Mouse (Mus musculus): Measurements from ENCODE around the gene Rgs8. TPM values are rescaled to one million over a fixed set of nuclear protein-coding genes. Genes with fewer than 3 reads are reported as not detected.

Gene Rgs8
- polyA plus RNA-seq, 1 experiment from 2014 or later, result 0.14 TPM

DNA sequence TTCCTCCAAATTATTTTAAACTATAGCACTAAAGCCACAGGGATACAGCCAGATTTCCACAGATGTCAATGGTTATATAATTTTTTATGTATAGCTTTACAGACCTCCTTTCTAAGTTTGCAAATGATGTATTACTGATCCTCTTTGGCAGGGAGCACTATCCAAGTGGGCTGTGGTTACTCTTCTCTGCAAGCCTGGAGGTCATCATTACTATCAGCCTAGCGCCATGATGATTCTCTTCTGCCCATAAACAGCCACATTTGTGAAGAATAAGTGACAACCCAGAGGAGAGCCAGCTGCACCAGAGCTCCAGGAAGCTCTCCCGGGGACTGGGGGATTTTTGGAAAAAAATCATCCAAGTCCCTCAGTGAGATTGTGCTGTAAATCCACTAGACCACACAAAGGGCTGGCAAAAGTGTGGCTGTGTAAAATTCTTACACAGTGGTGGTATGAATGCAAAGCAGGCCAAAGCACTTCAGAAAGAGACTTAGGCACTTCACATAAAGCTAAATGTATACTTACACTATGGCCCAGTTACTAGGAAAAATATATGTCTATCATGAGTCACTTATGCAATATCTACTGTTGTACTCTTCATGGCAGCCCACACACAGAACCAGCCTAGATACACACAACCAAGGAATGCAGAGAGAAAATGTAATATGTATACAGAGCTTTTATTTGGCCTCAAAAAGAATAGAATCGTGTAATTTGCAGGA is 58.9 kb downstream of the Rgs8 start:
- Histone ChIP-seq H3K27me3 (no peaks in the 10 kb centered on the region), H3K4me1 (peaks cover 5% of the 10 kb centered on the region; the same call in 1 of the 2 replicates), H3K9ac (no peak overlapping the region), H3K27ac (peak overlapping the region; percentile 37; the same call in 1 of the 2 replicates), H3K36me3 (no peaks in the 10 kb centered on the region), H3K4me3 (no peak overlapping the region), H3K4me2 (no peak overlapping the region), H3K9me3 (no peaks in the 10 kb centered on the region)
- 49% methylated on average over 3 of the region's 3 CpGs for WGBS
- ATAC-seq (ENCODE audit: borderline replicate concordance, extremely low read depth, low FRiP score, low TSS enrichment), result peak; percentile 59; the same call in 1 of the 2 replicates

DNA sequence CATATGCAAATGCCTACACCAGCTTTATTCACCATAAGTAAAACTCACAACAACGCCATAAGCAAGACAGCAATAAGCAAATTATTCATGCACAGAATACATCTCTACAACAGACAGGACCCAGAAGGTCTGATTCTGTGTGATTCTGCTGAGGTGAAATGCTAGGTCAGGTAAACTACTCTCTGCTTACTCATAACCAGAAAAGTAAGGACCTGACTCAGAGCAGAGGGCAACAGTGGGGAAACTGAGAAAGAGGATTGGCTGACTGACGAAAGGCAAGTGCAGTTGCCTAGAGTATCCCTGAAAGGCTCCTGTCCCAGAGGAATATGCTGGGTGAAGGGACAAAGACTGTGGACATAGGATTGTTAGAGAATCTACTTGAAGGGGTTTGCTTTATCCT is 59.8 kb downstream of the Rgs8 start:
- Histone ChIP-seq H3K27ac (no peak overlapping the region), H3K27me3 (no peaks in the 10 kb centered on the region), H3K9me3 (no peaks in the 10 kb centered on the region), H3K9ac (no peak overlapping the region), H3K4me3 (no peak overlapping the region), H3K4me1 (peaks cover 5% of the 10 kb centered on the region; the same call in 1 of the 2 replicates), H3K36me3 (no peaks in the 10 kb centered on the region), H3K4me2 (no peak overlapping the region)
- no peak for ATAC-seq (ENCODE audit: borderline replicate concordance, extremely low read depth, low FRiP score, low TSS enrichment)
- WGBS, result 89% methylated on average over 2 of the region's 2 CpGs

DNA sequence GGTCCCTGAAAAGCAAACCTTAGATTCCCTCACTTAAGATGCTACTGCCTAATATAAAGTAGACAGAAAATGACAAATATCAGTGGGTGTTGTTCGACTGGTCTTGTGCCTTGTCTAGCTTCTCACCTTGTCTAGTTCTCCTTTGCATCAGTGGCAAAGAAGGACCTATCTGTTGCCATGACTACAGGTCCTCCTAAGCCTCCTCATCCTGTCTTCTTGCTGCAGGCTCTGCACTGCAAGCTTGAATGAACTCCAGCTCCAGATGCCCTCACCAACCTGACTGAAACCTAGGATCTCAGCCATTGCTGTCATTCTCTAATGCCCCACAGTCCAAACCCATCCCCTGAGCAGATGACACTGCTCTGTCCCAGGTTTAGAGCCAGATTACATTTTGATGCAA is 65.2 kb downstream of the Rgs8 start:
- H3K27me3 ChIP-seq, result no peaks in the 10 kb centered on the region
- no peak overlapping the region for H3K4me3 ChIP-seq
- H3K9me3 ChIP-seq, result no peaks in the 10 kb centered on the region
- H3K27ac ChIP-seq, result no peak overlapping the region
- H3K36me3 ChIP-seq, result no peaks in the 10 kb centered on the region
- no peak for ATAC-seq (ENCODE audit: borderline replicate concordance, extremely low read depth, low FRiP score, low TSS enrichment)
- H3K9ac ChIP-seq, result no peak overlapping the region
- WGBS, result 65% methylated on average over 1 of the region's 1 CpGs
- no peak overlapping the region for H3K4me2 ChIP-seq
- 0 out of 2 replicates have a peak, but pooled peaks cover 3% of the 10 kb centered on the region for H3K4me1 ChIP-seq

DNA sequence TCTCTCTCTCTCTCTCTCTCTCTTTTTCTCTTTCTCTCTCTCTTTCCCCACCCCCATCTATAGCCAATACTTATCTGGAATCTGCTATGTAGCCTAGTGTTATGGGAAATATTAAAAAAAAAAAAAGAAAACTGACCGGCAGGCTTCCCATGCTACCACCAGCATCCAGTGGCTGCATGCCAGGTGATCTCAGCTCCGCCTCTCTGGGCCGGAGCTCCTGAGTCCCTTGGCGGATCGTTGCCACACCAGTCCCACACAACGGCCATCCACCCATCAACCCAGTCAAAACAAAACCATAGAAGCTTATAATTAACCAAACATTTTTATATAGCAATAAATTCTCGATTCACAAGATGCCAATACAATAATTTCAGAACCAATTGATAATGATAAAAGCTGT is 68.1 kb downstream of the Rgs8 start:
- H3K9ac ChIP-seq, result no peak overlapping the region
- H3K27me3 ChIP-seq, result no peaks in the 10 kb centered on the region
- H3K9me3 ChIP-seq, result no peaks in the 10 kb centered on the region
- H3K4me2 ChIP-seq, result no peak overlapping the region
- H3K4me3 ChIP-seq, result no peak overlapping the region
- no peaks in the 10 kb centered on the region for H3K36me3 ChIP-seq
- no peak for ATAC-seq (ENCODE audit: borderline replicate concordance, extremely low read depth, low FRiP score, low TSS enrichment)
- no peak overlapping the region for H3K27ac ChIP-seq
- 44% methylated on average over 7 of the region's 7 CpGs for WGBS
- 0 out of 2 replicates have a peak, but pooled peaks cover 3% of the 10 kb centered on the region for H3K4me1 ChIP-seq

DNA sequence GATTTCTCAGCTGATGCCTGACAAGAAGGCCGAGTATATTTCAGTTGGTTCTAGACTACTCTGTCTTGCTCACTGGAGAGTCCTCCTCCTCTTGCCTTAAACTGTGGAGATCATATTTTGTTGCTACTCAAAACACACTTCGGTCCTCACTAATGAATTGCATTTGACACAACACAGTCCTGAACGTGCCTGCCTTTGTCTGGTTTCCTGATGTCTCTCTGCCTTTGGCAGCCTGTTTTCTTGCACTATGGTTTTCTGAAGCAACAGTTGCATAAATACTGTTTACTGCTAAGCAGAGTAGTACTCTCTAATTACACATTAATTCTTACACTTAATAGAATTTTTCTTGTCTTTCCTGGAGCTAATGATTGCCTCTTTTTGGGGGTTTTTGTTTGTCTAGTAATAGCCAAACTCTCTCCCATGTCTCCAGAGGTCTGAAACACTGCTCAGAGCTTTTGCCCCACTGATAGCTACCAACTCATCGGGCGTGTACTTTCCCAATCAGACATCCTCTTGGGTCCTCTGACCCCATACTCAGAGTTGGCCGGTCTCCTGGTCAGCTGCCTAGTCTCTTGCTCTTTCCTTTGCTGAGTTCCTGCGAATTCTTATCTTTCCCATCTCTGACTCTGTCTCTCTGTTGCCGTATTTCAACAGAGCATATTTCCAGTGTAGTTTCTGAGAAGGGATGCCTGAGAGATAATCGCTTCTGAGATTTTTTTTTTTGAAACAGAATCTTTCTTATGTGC is 68.9 kb downstream of the Rgs8 start:
- Histone ChIP-seq H3K4me2 (no peak overlapping the region), H3K27ac (no peak overlapping the region), H3K9ac (no peak overlapping the region), H3K36me3 (no peaks in the 10 kb centered on the region), H3K4me3 (no peak overlapping the region), H3K27me3 (no peaks in the 10 kb centered on the region), H3K4me1 (0 out of 2 replicates have a peak, but pooled peaks cover 3% of the 10 kb centered on the region), H3K9me3 (no peaks in the 10 kb centered on the region)
- 64% methylated on average over 9 of the region's 9 CpGs for WGBS
- ATAC-seq (ENCODE audit: borderline replicate concordance, extremely low read depth, low FRiP score, low TSS enrichment), result no peak

DNA sequence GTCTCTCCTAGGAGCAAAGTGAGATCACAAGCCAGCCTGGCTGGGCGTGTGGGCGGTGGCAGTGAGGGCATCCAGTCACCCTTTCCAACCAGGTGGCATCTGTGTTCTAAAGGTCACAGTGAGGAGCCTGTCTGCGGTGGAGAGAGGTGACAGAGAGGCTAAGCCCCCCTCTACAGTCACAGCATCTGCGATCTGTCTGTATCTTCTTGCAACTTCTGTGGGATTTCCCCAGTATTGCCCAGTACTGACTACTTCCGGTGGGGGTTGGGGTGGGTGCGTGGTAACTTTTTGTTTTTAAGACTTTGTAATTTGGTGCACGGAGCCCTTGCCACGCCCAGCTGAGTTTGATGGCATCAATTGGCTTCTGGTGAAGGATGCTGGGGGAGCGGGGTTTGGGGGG is 70.6 kb downstream of the Rgs8 start:
- no peaks in the 10 kb centered on the region for H3K9me3 ChIP-seq
- H3K4me2 ChIP-seq, result no peak overlapping the region
- WGBS, result 65% methylated on average over 9 of the region's 9 CpGs
- 0 out of 2 replicates have a peak, but pooled peaks cover 3% of the 10 kb centered on the region for H3K4me1 ChIP-seq
- H3K9ac ChIP-seq, result no peak overlapping the region
- H3K27me3 ChIP-seq, result no peaks in the 10 kb centered on the region
- no peaks in the 10 kb centered on the region for H3K36me3 ChIP-seq
- no peak overlapping the region for H3K27ac ChIP-seq
- H3K4me3 ChIP-seq, result no peak overlapping the region
- ATAC-seq (ENCODE audit: borderline replicate concordance, extremely low read depth, low FRiP score, low TSS enrichment), result no peak

DNA sequence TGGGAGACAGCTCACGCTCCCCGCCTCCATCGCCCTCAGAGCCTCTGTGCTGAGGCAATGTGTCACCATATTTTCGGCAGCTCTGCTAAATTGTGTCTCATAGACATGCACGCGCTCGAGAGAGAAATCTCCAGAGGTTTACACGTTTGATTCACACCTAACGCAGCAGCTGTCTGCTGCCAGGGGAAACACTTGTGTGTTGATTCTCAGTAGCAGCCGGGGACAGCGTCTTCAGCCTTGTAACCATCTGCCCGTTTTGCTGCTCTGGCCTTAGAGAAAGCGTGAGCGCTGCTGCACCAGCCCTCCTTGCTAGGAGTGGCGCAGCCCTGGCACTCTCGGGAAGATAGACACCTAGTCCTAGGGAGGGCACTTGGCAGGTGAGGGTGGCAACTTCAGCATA is 73.8 kb downstream of the Rgs8 start:
- WGBS, result 81% methylated on average over 16 of the region's 16 CpGs
- Histone ChIP-seq H3K4me3 (no peak overlapping the region), H3K36me3 (no peaks in the 10 kb centered on the region), H3K27me3 (no peaks in the 10 kb centered on the region), H3K4me2 (no peak overlapping the region), H3K27ac (no peak overlapping the region), H3K9me3 (no peaks in the 10 kb centered on the region), H3K4me1 (no peaks in the 10 kb centered on the region), H3K9ac (no peak overlapping the region)
- ATAC-seq (ENCODE audit: borderline replicate concordance, extremely low read depth, low FRiP score, low TSS enrichment), result no peak

DNA sequence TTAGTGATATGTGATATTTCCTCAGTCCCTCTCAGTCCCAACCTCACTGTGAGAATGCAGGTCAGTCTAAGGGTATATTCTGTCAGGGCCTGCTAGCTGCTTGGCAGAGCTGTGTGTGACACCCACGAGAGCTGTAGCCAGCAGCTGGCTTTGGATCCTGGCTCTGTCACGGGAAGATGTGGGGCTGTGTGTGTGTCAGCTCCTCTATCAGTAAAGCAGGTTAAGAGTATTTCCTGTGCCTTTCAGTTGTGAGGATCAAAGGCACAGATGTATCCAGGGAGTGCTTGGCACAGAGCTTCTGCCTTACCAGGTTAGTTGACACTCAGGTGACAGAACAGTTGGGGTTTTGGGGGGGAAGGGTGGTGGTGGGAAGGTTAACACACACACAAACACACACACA is 77.0 kb downstream of the Rgs8 start:
- Histone ChIP-seq H3K27me3 (no peaks in the 10 kb centered on the region), H3K9me3 (no peaks in the 10 kb centered on the region), H3K36me3 (no peaks in the 10 kb centered on the region), H3K27ac (no peak overlapping the region), H3K4me2 (no peak overlapping the region), H3K4me1 (no peaks in the 10 kb centered on the region), H3K4me3 (no peak overlapping the region), H3K9ac (no peak overlapping the region)
- ATAC-seq (ENCODE audit: borderline replicate concordance, extremely low read depth, low FRiP score, low TSS enrichment), result no peak
- 37% methylated on average over 2 of the region's 2 CpGs for WGBS

DNA sequence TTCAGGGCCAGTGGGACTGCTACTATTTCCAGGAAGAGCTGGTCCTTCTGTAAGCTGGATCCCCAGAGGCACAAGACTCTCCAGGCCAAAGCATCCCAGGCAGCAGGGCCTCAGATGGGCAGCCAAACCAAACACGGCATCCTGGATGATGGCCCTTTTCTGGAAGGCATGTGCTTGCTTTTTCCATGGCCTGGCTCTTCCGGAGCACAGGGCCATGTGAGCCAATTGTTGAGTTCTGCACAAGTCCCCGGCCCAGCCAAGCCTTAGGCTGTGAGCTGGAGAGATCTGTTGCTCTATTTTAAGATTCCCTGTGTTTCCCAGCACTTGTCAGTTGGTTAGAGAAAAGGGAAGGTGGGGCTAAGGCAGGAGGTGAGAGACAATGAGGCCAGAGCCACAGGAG is 77.8 kb downstream of the Rgs8 start:
- H3K27me3 ChIP-seq, result no peaks in the 10 kb centered on the region
- ATAC-seq (ENCODE audit: borderline replicate concordance, extremely low read depth, low FRiP score, low TSS enrichment), result no peak
- H3K4me2 ChIP-seq, result no peak overlapping the region
- H3K27ac ChIP-seq, result no peak overlapping the region
- H3K36me3 ChIP-seq, result no peaks in the 10 kb centered on the region
- WGBS, result 24% methylated on average over 3 of the region's 3 CpGs
- no peak overlapping the region for H3K9ac ChIP-seq
- H3K9me3 ChIP-seq, result no peaks in the 10 kb centered on the region
- no peaks in the 10 kb centered on the region for H3K4me1 ChIP-seq
- H3K4me3 ChIP-seq, result no peak overlapping the region

DNA sequence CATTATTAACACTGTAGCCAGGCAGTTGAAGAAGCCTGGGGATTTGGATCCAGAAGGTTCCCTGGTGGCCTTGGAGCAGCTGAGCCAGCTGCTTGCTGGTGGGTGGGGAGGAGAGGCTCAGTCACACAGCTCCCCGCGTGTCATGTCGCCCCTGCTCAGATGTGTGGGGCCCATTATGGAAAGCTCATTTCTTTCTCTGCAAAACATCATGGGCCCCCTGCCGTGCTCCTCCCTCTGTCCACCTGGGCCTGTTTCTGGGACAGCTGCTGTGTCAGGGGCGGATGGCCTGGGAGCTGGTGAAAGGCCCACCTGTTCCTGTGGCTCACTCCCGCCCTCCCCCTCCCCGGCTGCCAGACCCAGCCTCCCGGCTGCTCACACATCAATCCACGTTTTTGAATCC is 80.4 kb downstream of the Rgs8 start:
- 0 out of 2 replicates have a peak, but pooled peaks have one; percentile 13 for ATAC-seq (ENCODE audit: borderline replicate concordance, extremely low read depth, low FRiP score, low TSS enrichment)
- Histone ChIP-seq H3K9ac (no peak overlapping the region), H3K27ac (no peak overlapping the region), H3K4me3 (no peak overlapping the region), H3K9me3 (no peaks in the 10 kb centered on the region), H3K27me3 (peaks cover 12% of the 10 kb centered on the region; the same call in 1 of the 2 replicates), H3K4me1 (no peaks in the 10 kb centered on the region), H3K4me2 (no peak overlapping the region), H3K36me3 (no peaks in the 10 kb centered on the region)
- WGBS, result 45% methylated on average over 9 of the region's 9 CpGs

DNA sequence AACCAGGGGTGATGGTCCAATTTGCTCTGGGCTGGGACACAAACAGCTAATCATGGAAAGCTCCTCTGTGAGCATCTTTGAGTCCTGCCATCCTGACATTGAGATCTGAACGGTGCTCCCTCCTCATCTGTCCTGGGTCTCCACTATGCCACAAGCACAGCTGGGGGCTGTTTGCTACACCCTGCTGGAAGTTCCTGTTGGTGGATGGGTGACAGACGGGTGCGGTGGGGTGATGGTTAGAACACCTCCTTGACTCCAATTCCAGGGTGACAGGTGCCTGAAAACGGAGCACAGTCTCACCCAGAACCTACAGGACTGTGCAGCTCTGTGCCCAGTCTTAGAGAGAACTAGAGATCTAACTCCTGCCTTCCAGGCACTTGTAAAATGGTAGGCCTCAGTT is 82.0 kb downstream of the Rgs8 start:
- no peaks in the 10 kb centered on the region for H3K9me3 ChIP-seq
- H3K36me3 ChIP-seq, result no peaks in the 10 kb centered on the region
- H3K4me1 ChIP-seq, result peaks cover 2% of the 10 kb centered on the region; the same call in 1 of the 2 replicates
- H3K27me3 ChIP-seq, result peaks cover 28% of the 10 kb centered on the region
- no peak for ATAC-seq (ENCODE audit: borderline replicate concordance, extremely low read depth, low FRiP score, low TSS enrichment)
- no peak overlapping the region for H3K27ac ChIP-seq
- no peak overlapping the region for H3K4me3 ChIP-seq
- no peak overlapping the region for H3K9ac ChIP-seq
- WGBS, result 59% methylated on average over 4 of the region's 4 CpGs
- no peak overlapping the region for H3K4me2 ChIP-seq

DNA sequence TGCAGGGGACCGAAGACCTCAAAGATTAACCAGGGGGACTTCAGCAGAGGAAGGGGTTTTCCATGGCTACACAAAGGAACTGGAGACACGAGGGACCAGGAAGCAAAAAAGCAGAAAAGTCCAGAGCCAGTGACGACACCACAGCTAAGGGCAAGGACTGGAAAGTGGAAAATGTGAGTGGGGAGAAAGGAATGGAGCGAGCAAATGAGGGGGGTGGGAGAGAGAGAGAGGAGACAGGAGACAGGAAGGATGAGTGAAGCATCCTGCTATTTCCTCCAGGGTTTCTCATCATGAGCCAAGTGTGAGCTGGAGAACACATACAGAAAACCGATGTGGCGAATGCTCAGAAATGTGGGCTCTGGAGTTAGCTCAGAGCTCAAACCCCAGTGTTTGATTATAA is 83.3 kb downstream of the Rgs8 start:
- Histone ChIP-seq H3K4me2 (no peak overlapping the region), H3K4me1 (peaks cover 11% of the 10 kb centered on the region; the same call in 1 of the 2 replicates), H3K36me3 (no peaks in the 10 kb centered on the region), H3K9me3 (no peaks in the 10 kb centered on the region), H3K9ac (no peak overlapping the region), H3K4me3 (no peak overlapping the region), H3K27me3 (peaks cover 40% of the 10 kb centered on the region), H3K27ac (no peak overlapping the region)
- ATAC-seq (ENCODE audit: borderline replicate concordance, extremely low read depth, low FRiP score, low TSS enrichment), result no peak
- WGBS, result 50% methylated on average over 6 of the region's 6 CpGs
